Mouse (Mus musculus) neural tube, embryonic 10.5 days (tissue): ENCODE measurements around the gene Zfand6.

Experiments
- DNase-seq: peaks from one replicate; pipeline ENCODE4 v3.0.0-alpha.2; 2017; ENCODE audit warnings: low spot score; ENCODE audit errors: extremely low spot score

The Zfand6 gene

GRCm38 (mm10) chr7:84594087-84594916 is 95.5 kb downstream of the Zfand6 start:
- peak; percentile 33 for DNase-seq

DNA sequence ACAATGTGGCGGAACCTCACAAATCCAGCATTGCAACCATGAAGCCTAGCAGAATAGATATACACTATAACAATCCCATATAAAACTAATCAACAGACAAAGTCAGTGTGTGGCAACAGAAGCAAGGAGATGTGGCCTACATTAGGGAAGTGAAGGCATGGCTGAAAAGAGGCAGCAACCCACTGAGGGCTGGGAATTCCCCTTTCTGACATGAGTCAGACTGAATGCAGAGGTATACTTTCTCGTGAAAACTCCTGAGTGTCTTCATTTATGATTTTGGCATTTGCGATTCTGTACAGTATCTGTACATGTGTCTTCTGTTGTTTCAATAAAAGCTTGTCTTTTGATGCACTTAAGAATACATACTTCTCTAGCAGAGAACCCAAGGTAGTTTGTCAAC is 98.4 kb downstream of the Zfand6 start:
- DNase-seq, result no peak

DNA sequence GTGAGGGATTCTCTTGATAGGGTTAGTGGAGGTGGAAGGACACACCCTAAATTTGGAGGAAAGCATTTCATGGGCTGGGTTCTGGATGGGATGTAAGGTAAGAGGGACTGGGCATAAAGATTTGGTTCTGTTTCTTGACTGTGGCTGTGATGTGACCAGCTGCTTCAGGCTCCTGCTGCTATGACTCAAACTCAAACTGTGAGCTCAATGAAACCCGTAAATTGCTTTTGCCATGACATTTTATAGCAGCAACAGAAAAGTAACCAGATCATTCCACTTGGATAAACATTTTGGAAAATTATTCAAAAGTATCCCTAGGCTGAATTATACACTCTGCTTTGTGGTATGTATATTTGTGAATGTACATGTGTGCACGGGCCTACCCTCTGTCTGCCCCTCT is 99.1 kb downstream of the Zfand6 start:
- no peak for DNase-seq

GRCm38 (mm10) chr7:84587101-84587783 is 102.5 kb downstream of the Zfand6 start:
- no peak for DNase-seq

GRCm38 (mm10) chr7:84586360-84587100 is 103.2 kb downstream of the Zfand6 start:
- DNase-seq, result no peak

DNA sequence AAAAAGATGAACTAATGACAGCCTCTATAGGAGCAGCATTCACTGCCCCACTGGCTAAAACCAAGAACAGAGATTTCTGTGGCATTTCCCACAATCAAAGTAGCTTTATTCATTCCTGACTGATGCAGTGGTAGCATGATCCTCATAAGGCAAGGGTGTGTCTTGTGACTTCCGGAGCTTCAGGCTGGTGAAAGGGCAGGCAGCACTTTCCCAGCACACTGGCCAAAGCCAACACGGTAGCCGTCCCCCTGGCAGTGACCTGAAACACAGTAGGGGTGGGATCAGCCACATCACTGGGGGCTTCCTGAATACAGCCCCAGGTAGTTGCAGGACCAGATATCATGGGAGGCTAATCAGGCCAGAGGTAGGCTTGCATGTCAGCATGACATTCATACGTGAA is 104.7 kb downstream of the Zfand6 start:
- DNase-seq, result no peak

GRCm38 (mm10) chr7:84579769-84580168 is 110.0 kb downstream of the Zfand6 start:
- no peak for DNase-seq

GRCm38 (mm10) chr7:84578841-84579240 is 110.9 kb downstream of the Zfand6 start:
- DNase-seq, result no peak

DNA sequence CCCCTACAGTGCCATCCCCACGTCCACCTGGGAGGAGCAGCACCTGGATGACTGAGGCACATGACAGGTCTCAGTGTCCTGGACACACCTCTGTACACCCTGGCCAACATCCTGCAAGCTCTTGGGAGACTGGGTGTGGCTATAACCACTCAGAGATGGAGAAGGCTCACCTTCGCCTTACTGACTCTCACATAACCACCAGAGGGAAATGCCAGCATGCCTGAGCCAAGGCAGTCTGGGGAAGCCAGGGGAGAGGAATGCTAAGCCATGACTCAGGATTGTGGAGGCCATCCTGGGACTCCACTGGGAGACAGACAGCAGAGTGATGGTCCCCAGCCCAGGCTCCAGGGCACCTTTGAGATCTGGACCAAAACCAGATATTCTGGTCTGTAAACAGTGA is 112.7 kb downstream of the Zfand6 start:
- DNase-seq, result no peak

DNA sequence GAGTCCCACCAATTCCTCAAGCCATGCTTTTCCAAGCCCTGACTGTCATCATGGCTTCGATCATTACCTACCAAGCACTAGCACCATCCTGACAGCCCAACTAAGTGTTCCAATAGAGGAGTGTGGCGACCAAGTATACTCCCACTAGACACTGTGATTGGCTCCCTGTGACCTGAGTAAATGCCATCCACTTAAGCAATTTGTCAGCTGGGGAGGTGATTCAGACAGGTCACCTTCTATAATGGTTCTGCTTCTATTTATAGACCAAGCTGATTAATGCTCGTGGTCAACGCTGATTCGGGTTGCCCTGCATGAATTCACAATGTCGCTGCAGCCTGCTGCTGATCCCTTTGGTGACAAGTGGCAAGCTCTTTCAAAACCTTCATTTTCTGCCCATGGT is 123.6 kb downstream of the Zfand6 start:
- DNase-seq, result no peak

- DNase-seq, result no peak
Measured at GRCm38 (mm10) chr7:84564236-84564635, 125.5 kb downstream of the Zfand6 start.
